Mouse (Mus musculus): ENCODE data around the gene Phf10.

DNA sequence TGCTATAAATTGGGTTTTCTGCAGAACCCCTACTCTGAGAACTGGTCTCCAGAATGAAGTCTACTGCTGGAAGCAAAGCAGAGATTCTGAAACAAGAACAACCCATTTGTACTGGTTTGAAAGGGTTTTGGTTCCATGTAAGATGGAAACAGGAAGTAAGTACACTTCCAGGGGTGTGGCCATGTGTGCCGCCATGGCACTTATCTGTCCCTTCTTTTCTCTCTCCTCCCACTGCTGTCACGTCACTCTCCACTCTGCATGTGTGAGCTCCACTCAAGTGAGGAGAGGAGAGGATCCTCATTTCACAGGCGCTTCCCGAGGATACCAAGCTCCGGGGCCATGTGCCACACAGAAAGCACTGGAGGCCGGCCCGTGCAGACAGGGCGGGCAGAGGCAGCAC lies 7.6 kb downstream of the Phf10 start:
- TF ChIP-seq POLR2A (IDR thresholded peaks at IDR 0.05; ENCODE audit: extremely low read depth, insufficient read depth, low read length) (no peak), CTCF (IDR thresholded peaks at IDR 0.05; ENCODE audit: low read depth, low read length) (no peak)
